17 mouse cellular contexts compared by ENCODE assay signal in genomic region chr9:41808791-41809190, GRCm38 (mm10).
DNase-seq lines count a peak whose midpoint lies in the region; ATAC-seq and TF ChIP-seq lines count a peak whose summit lies in the region.
"Had no signal": no experiment of that assay in that cellular context is flagged by ENCODE, and none has a peak within 500 bp of the region (broad histone marks: within the 10 kb centered on the region; RNA-seq: fewer than 3 reads in every experiment).

No protein-coding gene starts in this region.

- no peak for ATAC-seq in hindbrain, embryonic 12.5 days (ENCODE audit: low FRiP score)
- no peak for ATAC-seq in hindbrain, postnatal 0 days
- no peak for ATAC-seq in limb, embryonic 12.5 days (ENCODE audit: insufficient number of reproducible peaks, insufficient read depth, low FRiP score, low TSS enrichment, low read depth)
- ATAC-seq: forebrain, embryonic 15.5 days; intestine, embryonic 16.5 days had no signal

- no peak overlapping the region for H3K4me2 ChIP-seq in hindbrain, embryonic 12.5 days (replicated peaks)
- H3K4me2 ChIP-seq in hindbrain, postnatal 0 days (ENCODE audit: low read depth, low read length), result no peak overlapping the region
- no peak overlapping the region for H3K4me2 ChIP-seq in limb, embryonic 12.5 days
- H3K4me2 ChIP-seq: forebrain, embryonic 15.5 days; hindbrain, embryonic 13.5 days; neural tube, embryonic 13.5 days had no signal

- no peaks in the 10 kb centered on the region for H3K36me3 ChIP-seq in hindbrain, embryonic 12.5 days
- no peaks in the 10 kb centered on the region for H3K36me3 ChIP-seq in hindbrain, postnatal 0 days (ENCODE audit: insufficient read depth, low read length)
- no peaks in the 10 kb centered on the region for H3K36me3 ChIP-seq in C2C12 (ENCODE audit: control insufficient read depth, insufficient read depth)
- no peaks in the 10 kb centered on the region for H3K36me3 ChIP-seq in limb, embryonic 12.5 days
- H3K36me3 ChIP-seq: forebrain, embryonic 15.5 days; hindbrain, embryonic 13.5 days; neural tube, embryonic 13.5 days had no signal

- TF ChIP-seq CTCF in hindbrain, postnatal 0 days (IDR thresholded peaks at IDR 0.05; ENCODE audit: low read depth), result no peak
- no peak for TF ChIP-seq CTCF in C2C12 (IDR thresholded peaks at IDR 0.05; ENCODE audit: control insufficient read depth, insufficient read depth, insufficient read length)

- H3K79me3 ChIP-seq in C2C12 (ENCODE audit: low read depth), result no peaks in the 10 kb centered on the region

- H3K9me3 ChIP-seq in hindbrain, embryonic 12.5 days (replicated peaks), result no peaks in the 10 kb centered on the region
- no peaks in the 10 kb centered on the region for H3K9me3 ChIP-seq in hindbrain, postnatal 0 days (ENCODE audit: low read length)
- no peaks in the 10 kb centered on the region for H3K9me3 ChIP-seq in limb, embryonic 12.5 days
- H3K9me3 ChIP-seq: forebrain, embryonic 15.5 days; hindbrain, embryonic 13.5 days; neural tube, embryonic 13.5 days had no signal

- H3ac ChIP-seq in C2C12 (ENCODE audit: control insufficient read depth, insufficient read length, low read depth), result peak overlapping the region; percentile 38

- DNase-seq in hindbrain, postnatal 0 days (ENCODE audit: low spot score), result no peak
- DNase-seq in embryo, embryonic 11 days, result peak; percentile 25
- no peak for DNase-seq in layer of hippocampus, adult 11-12 months (ENCODE audit: low spot score)
- DNase-seq in frontal cortex, adult 2 months (ENCODE audit: extremely low spot score in 1 of 2, low spot score in 1 of 2), result no peak
- no peak for DNase-seq in right cerebral cortex, postnatal 14 days
- DNase-seq: cerebellum, adult 11 months; cerebellum, postnatal 25 days; gastrocnemius, postnatal 10 days; thymus, postnatal 14 days had no signal

- no peak overlapping the region for H3K4me3 ChIP-seq in hindbrain, embryonic 12.5 days
- no peak overlapping the region for H3K4me3 ChIP-seq in hindbrain, postnatal 0 days (ENCODE audit: low read length)
- no peak overlapping the region for H3K4me3 ChIP-seq in C2C12 (ENCODE audit: insufficient read depth, poor library complexity, severe bottlenecking)
- no peak overlapping the region for H3K4me3 ChIP-seq in limb, embryonic 12.5 days (replicated peaks)
- H3K4me3 ChIP-seq: forebrain, embryonic 15.5 days; heart, adult 2 months; hindbrain, embryonic 13.5 days; neural tube, embryonic 13.5 days had no signal

- no peaks in the 10 kb centered on the region; the same call in 1 of the 2 replicates for H3K27me3 ChIP-seq in hindbrain, embryonic 12.5 days
- H3K27me3 ChIP-seq in hindbrain, postnatal 0 days (ENCODE audit: insufficient read depth, low read length), result no peaks in the 10 kb centered on the region
- no peaks in the 10 kb centered on the region for H3K27me3 ChIP-seq in C2C12 (ENCODE audit: control insufficient read depth, insufficient read depth, insufficient read length)
- no peaks in the 10 kb centered on the region for H3K27me3 ChIP-seq in limb, embryonic 12.5 days
- H3K27me3 ChIP-seq: forebrain, embryonic 15.5 days; hindbrain, embryonic 13.5 days; neural tube, embryonic 13.5 days had no signal

- H3K9ac ChIP-seq in hindbrain, embryonic 12.5 days, result no peak overlapping the region
- H3K9ac ChIP-seq in hindbrain, postnatal 0 days (replicated peaks; ENCODE audit: low read length), result no peak overlapping the region
- H3K9ac ChIP-seq in limb, embryonic 12.5 days (replicated peaks), result no peak overlapping the region
- H3K9ac ChIP-seq: forebrain, embryonic 15.5 days; hindbrain, embryonic 13.5 days; neural tube, embryonic 13.5 days had no signal

- 0 out of 2 replicates have a peak overlapping the region, but pooled peaks have one; percentile 52 for H3K27ac ChIP-seq in hindbrain, embryonic 12.5 days
- H3K27ac ChIP-seq in hindbrain, postnatal 0 days, result no peak overlapping the region
- peak overlapping the region; percentile 51 for H3K27ac ChIP-seq in limb, embryonic 12.5 days
- H3K27ac ChIP-seq: forebrain, embryonic 15.5 days; heart, adult 2 months; hindbrain, embryonic 13.5 days; neural tube, embryonic 13.5 days had no signal

- 37% methylated on average over 3 of the region's 3 CpGs for WGBS in hindbrain, embryonic 12.5 days
- 30% methylated on average over 3 of the region's 3 CpGs for WGBS in hindbrain, postnatal 0 days
- WGBS in limb, embryonic 12.5 days, result 51% methylated on average over 3 of the region's 3 CpGs

- no peaks in the 10 kb centered on the region for H3K79me2 ChIP-seq in C2C12 (ENCODE audit: control insufficient read depth, insufficient read depth)

- peaks cover 23% of the 10 kb centered on the region for H3K4me1 ChIP-seq in hindbrain, embryonic 12.5 days
- H3K4me1 ChIP-seq in hindbrain, postnatal 0 days (ENCODE audit: insufficient read depth, low read length), result peaks cover 8% of the 10 kb centered on the region; the same call in 1 of the 2 replicates
- H3K4me1 ChIP-seq in limb, embryonic 12.5 days (replicated peaks), result peaks cover 39% of the 10 kb centered on the region

TF ChIP-seq in C2C12, 6 proteins besides CTCF, POLR2A, EP300 and RAD21:
- TF ChIP-seq MYOG (IDR thresholded peaks at IDR 0.05; ENCODE audit: control insufficient read depth, extremely low read depth, insufficient read length), result no peak
- no peak for TF ChIP-seq MAX (IDR thresholded peaks at IDR 0.05)
- TF ChIP-seq CEBPB (IDR thresholded peaks at IDR 0.05; ENCODE audit: low read depth), result no peak
- TF ChIP-seq USF1 (IDR thresholded peaks at IDR 0.05; ENCODE audit: low read depth), result no peak
- TF ChIP-seq MYOD1 (IDR thresholded peaks at IDR 0.05; ENCODE audit: control insufficient read depth, insufficient read length, low read depth), result no peak
- no peak for TF ChIP-seq FOSL1 (IDR thresholded peaks at IDR 0.05; ENCODE audit: insufficient read depth, low read length, poor library complexity, severe bottlenecking)
